Mouse (Mus musculus) bone marrow, adult 2 months (tissue): ENCODE measurements around the gene Ctrl. TPM values are rescaled to one million over a fixed set of nuclear protein-coding genes. Genes with fewer than 3 reads are reported as not detected.
A peak's percentile ranks its signal among the peaks of the same experiment; 100 is the strongest.

Source experiments
- H3K27ac ChIP-seq: fragments of 200-500 bp; 2 replicates; pipeline ENCODE4 v1.5.1; 2012; ENCODE audit warnings: low read depth, mild to moderate bottlenecking, control low read depth, inconsistent platforms, low read length; ENCODE audit not compliant: control insufficient read depth, poor library complexity, insufficient read depth
- H3K4me1 ChIP-seq: fragments of 200-500 bp; 2 replicates; pipeline ENCODE4 v1.6.1; 2011; ENCODE audit warnings: low read length; ENCODE audit not compliant: control insufficient read depth, insufficient read depth
- H3K4me3 ChIP-seq: fragments of 200-500 bp; replicated peaks from 2 replicates; pipeline ENCODE3; 2011; ENCODE audit warnings: mild to moderate bottlenecking, low read depth, low read length, control low read depth; ENCODE audit not compliant: control insufficient read depth
- CTCF ChIP-seq: fragments of 200-500 bp; IDR thresholded peaks from 2 replicates; pipeline ENCODE4 v1.5.1; 2011; ENCODE audit warnings: low read length, control low read depth; ENCODE audit not compliant: control insufficient read depth, insufficient read depth
- POLR2A ChIP-seq: fragments of 200-500 bp; IDR thresholded peaks from 2 replicates; pipeline ENCODE4 v1.6.1; 2011; ENCODE audit warnings: low read depth, mild to moderate bottlenecking, control low read depth, low read length, borderline replicate concordance; ENCODE audit not compliant: control insufficient read depth
- WGBS: fragments of 180-500 bp; shearing (Covaris S2); methylation state at CpG from one replicate; pipeline ENCODE4 v1.1.7; 2018; 5-methylcytosine and 5-hydroxymethylcytosine counted together
- polyA plus RNA-seq: library from polyadenylated mRNA; stranded (reverse); fragments of >200 nt; gene quantifications from 2 replicates; pipeline ENCODE4 v1.2.4, GENCODE M21; 2011; ENCODE audit warnings: low replicate concordance; ENCODE audit not compliant: missing spikeins, insufficient read depth, insufficient read length

Ctrl gene
- polyA plus RNA-seq, 1 experiment: not detected

DNA sequence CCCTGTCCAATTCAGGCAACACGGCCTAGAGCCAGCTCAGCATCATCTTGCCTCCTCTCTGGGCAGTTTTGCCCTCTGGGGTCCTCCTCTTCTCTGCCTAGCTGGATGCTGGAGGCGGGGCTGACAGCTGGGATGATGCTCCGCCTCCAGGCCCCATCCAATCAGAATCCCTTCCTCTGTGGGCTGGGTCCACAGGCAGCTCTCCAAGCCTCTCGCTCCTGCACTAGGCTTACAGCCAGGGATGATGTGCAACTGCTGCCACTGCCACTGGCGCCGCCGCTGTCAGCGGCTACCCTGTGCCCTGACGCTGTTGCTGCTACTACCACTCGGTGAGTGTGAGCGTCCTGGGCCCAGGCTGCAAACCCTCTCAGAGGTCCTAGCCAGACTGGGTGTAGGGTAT is 40.3 kb downstream of the Ctrl start, which contains the start of gene Nrn1l:
Gene Nrn1l (plus strand): TSS at position 229 of the 400 bp plus-strand sequence.
- no peak within 1 kb of the TSS for H3K4me3 ChIP-seq
- TF ChIP-seq CTCF: no peak
- no peak for TF ChIP-seq POLR2A
- WGBS: 65% methylated on average over 11 of the region's 11 CpGs
- no peaks in the 10 kb centered on the region for H3K4me1 ChIP-seq
- no peak within 1 kb of the TSS for H3K27ac ChIP-seq

DNA sequence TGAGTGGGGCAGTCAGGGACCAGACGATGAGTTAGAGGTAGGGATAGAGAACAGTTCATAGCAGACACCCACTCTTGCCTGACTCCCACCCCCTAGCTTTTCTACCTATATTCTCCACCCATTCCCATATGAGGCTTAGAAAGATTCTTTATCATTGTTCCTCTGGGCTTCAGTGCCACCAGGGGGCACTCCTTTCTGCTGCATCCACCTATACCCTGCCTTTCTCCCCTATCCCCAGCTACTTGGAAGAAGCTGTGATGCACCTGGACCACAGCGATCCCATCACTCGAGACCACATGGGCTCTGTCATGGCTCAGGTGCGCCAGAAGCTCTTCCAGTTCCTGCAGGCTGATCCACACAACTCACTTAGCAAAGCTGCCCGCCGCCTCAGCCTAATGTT is 41.2 kb downstream of the Ctrl start:
- WGBS: 87% methylated on average over 6 of the region's 6 CpGs
- no peak for TF ChIP-seq POLR2A
- TF ChIP-seq CTCF: peak; percentile 51

DNA sequence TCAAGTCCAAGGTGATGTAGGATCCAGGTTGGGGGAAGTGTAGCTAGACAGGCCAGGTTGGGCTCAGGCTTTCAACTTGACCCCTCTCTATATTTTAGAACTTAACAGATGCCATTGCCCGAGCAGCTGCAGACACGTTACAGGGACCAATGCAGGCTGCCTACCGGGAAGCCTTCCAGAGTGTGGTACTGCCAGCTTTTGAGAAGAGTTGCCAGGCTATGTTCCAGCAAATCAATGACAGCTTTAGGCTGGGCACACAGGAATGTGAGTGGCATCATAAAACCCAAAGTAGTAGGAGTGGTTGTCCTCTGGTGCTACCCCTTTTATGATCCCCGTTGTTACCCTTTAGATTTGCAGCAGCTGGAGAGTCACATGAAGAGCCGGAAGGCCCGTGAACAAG is 42.8 kb downstream of the Ctrl start:
- WGBS: 88% methylated on average over 6 of the region's 6 CpGs
- Histone ChIP-seq H3K27ac (no peak overlapping the region), H3K4me1 (no peaks in the 10 kb centered on the region), H3K4me3 (no peak overlapping the region)
- TF ChIP-seq CTCF (no peak), POLR2A (no peak)

More for the DNA sequence above, 41.2 kb downstream of the Ctrl start:
- no peaks in the 10 kb centered on the region for H3K4me1 ChIP-seq
- no peak overlapping the region for H3K4me3 ChIP-seq
- H3K27ac ChIP-seq: no peak overlapping the region

DNA sequence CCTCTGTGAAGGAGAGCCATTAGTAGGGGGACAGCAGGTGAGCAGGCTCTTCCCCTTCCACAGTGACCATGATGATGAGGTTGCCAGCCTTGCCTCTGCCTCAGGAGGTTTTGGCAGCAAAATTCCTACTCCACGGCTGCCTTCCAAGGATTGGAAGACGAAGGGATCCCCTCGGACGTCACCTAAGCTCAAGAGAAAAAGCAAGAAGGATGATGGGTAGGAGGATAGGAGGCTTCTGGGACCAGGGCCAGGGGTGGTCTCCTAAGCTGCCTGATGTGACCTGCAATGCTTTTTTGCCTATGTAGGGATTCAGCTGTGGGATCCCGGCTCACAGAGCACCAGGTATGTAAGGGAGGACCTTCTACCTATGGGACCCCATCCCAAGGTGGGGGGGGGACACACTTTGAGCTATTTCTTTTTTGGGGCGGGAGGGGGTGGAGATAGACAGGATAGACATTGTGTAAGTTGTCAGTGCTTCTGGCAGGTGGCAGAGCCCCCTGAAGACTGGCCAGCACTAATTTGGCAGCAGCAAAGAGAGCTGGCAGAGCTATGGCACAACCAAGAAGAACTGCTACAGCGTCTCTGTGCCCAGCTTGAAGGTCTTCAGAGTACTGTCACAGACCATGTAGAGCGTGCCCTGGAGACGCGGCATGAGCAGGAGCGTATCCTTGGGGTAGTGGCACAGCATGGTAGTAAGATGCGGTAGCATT is 43.8 kb downstream of the Ctrl start:
- no peak for TF ChIP-seq CTCF
- 90% methylated on average over 12 of the region's 12 CpGs for WGBS
- Histone ChIP-seq H3K4me3 (no peak overlapping the region), H3K27ac (no peak overlapping the region), H3K4me1 (no peaks in the 10 kb centered on the region)

Other genes starting within 250 kb of the Ctrl start
- gene Carmil2, start 247.6 kb downstream of the Ctrl start, polyA plus RNA-seq: 21.2 and 42.6 TPM in 2 replicates
- 26.8 and 33.4 TPM in 2 replicates for gene Acd, start 232.8 kb downstream of the Ctrl start, polyA plus RNA-seq
- 5.3 and 6.4 TPM in 2 replicates for gene Pard6a, start 232.7 kb downstream of the Ctrl start, polyA plus RNA-seq
- gene 4933405L10Rik, start 226.2 kb downstream of the Ctrl start, polyA plus RNA-seq: not detected in 2 replicates
- 11.5 and 18.9 TPM in 2 replicates for gene Enkd1, start 225.7 kb downstream of the Ctrl start, polyA plus RNA-seq
- 1.2 and 2.0 TPM in 2 replicates for gene Gfod2, start 175.2 kb downstream of the Ctrl start, polyA plus RNA-seq
- gene Ranbp10, start 106.5 kb downstream of the Ctrl start, polyA plus RNA-seq: 90.8 and 98.0 TPM in 2 replicates
- gene Tsnaxip1, start 106.1 kb downstream of the Ctrl start, polyA plus RNA-seq: 3.6 TPM in 1 of 2 replicates, not detected in the other
- gene Cenpt, start 80.6 kb downstream of the Ctrl start, polyA plus RNA-seq: 30.3 and 73.2 TPM in 2 replicates
- 9.8 and 12.6 TPM in 2 replicates for gene Thap11, start 78.7 kb downstream of the Ctrl start, polyA plus RNA-seq
- 35.2 and 54.8 TPM in 2 replicates for gene Nutf2, start 73.3 kb downstream of the Ctrl start, polyA plus RNA-seq
- gene Edc4, start 53.0 kb downstream of the Ctrl start, polyA plus RNA-seq: 18.9 and 44.1 TPM in 2 replicates
- 2.5 TPM in 1 of 2 replicates, not detected in the other for gene Nrn1l, start 40.3 kb downstream of the Ctrl start, polyA plus RNA-seq
- 2.9 and 6.0 TPM in 2 replicates for gene Pskh1, start 33.4 kb downstream of the Ctrl start, polyA plus RNA-seq
- gene Psmb10, start 4.6 kb upstream of the Ctrl start, polyA plus RNA-seq: 88.5 and 149 TPM in 2 replicates
- gene Lcat, start 9.5 kb upstream of the Ctrl start, polyA plus RNA-seq: 4.6 and 15.5 TPM in 2 replicates
- gene Slc12a4, start 32.2 kb upstream of the Ctrl start, polyA plus RNA-seq: 15.9 and 21.3 TPM in 2 replicates
- gene Dpep3, start 45.6 kb upstream of the Ctrl start, polyA plus RNA-seq: not detected in 2 replicates
- 13.5 and 17.1 TPM in 2 replicates for gene Dus2, start 57.5 kb upstream of the Ctrl start, polyA plus RNA-seq
- not detected in 2 replicates for gene Dpep2nb, start 72.1 kb upstream of the Ctrl start, polyA plus RNA-seq
- gene Ddx28, start 78.0 kb upstream of the Ctrl start, polyA plus RNA-seq: 4.0 and 6.0 TPM in 2 replicates
- 8.5 and 17.8 TPM in 2 replicates for gene Nfatc3, start 125.0 kb upstream of the Ctrl start, polyA plus RNA-seq
- gene Esrp2, start 203.1 kb upstream of the Ctrl start, polyA plus RNA-seq: not detected in 2 replicates
- 8.4 and 20.8 TPM in 2 replicates for gene Pla2g15, start 216.5 kb upstream of the Ctrl start, polyA plus RNA-seq
- 3.7 and 8.3 TPM in 2 replicates for gene Slc7a6, start 235.0 kb upstream of the Ctrl start, polyA plus RNA-seq